Mouse (Mus musculus): ENCODE data around the gene Olig1. TPM values are rescaled to one million over a fixed set of nuclear protein-coding genes. Genes with fewer than 3 reads are reported as not detected.

Olig1 gene
- 79.2 and 81.5 TPM in 2 replicates for polyA plus RNA-seq (2015; fragmentation: Nextera tagmentation; extraction: Ambion mirVana)

DNA sequence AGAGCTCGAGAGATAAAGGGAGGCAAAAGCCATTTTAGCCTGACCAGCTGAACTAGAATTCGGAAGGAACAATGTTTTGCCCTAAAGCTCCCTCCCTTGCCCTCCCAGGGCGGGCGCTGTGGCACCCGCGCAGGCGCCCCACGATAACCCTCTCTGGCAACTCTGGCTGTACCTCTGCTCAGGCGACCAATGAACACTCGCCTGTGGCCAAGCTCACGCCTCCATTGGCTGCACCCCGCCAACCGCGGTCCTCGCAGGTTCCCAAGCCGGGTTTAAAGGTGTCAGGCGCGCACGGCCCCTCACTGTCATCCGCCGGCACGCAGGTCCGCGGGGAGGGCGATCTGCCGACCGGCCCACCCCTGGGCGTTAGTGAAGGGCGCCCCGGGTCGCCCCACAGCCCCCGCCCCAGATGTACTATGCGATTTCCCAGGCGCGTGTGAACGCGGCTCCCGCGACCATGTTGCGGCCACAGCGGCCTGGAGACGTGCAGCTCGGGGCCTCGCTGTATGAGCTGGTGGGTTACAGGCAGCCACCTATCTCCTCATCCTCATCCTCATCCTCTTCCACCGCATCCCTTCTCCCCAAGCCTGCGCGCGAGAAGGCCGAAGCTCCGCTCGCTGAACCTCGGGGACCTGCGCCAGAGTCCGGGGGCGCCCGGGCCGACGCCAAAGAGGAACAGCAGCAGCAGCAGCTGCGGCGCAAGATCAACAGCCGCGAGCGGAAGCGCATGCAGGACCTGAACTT is at the start of gene Olig1:
Gene Olig1 (plus strand): TSS at position 305 of the 744 bp plus-strand sequence.
- Histone ChIP-seq H3K9ac (peak within 1 kb of the TSS; percentile 35), H3K4me2 (peak within 1 kb of the TSS; percentile 95), H3K36me3 (replicated peaks) (no peaks in the 10 kb centered on the region), H3K4me3 (peak within 1 kb of the TSS; percentile 54), H3K27ac (no peak within 1 kb of the TSS), H3K4me1 (peaks cover 28% of the 10 kb centered on the region), H3K27me3 (replicated peaks) (peaks cover 90% of the 10 kb centered on the region), H3K9me3 (no peaks in the 10 kb centered on the region)
- ATAC-seq (replicated peaks), result peak; percentile 95
- WGBS, result under 1% methylated on average over 64 of the region's 64 CpGs

DNA sequence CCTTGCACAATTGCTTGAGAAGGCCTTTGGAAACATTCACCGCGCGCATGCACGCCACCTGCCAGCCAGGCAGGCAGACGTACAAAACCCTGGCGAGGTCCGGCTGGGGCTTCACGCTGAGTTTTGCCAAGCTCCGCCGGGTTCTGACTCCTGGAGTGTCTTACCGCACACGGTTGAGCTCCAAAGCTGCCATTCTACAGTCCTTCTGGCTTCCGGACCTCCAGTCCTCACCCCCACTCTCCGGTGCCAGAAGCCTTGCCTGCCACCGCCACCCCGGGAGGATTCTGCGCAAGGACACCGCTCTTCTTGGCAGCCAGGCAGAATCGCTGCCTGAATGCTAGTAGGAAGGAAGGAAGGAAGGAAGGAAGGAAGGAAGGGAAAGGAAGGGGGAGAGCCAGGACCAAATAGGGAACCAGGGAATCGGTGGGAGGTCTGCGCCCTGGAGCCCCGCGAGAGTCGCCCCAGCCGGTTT is 47.4 kb upstream of the Olig1 start:
- ATAC-seq (replicated peaks), result no peak
- peaks cover 55% of the 10 kb centered on the region for H3K4me1 ChIP-seq
- peak overlapping the region; percentile 14; the same call in 1 of the 2 replicates for H3K9ac ChIP-seq

DNA sequence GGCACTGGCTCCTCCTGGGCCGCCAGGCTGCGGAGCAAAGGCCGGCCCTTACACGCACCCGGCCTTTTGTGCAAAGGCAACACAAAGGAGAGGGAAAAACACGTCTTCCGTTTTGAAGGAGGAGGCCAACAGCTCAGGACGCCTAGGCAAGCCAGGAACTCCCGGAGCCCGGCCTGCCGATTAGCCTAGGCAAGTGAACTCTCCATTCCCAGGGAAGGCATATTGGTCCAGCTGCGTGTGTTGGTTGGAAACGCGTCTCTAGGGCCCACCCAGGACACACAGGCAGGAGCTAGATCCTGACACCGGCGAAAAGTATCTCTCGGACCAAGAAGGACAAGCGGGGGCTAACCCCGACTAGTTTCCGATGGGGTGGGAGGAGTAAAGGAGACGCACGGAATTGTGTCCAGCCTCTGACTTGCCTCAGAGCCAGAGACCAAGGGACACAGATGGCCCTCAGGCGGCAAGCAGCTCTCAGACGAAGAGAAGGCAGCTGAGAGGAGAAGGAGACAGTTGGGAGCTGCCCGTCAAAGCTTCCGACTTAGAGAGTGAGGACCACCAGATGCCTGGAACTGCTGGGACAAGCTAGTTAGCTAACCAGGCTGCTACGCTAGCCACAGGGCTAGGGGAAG is 46.8 kb upstream of the Olig1 start:
- Histone ChIP-seq H3K4me3 (peak overlapping the region; percentile 21), H3K4me1 (peaks cover 55% of the 10 kb centered on the region), H3K4me2 (peak overlapping the region; percentile 40), H3K9me3 (no peaks in the 10 kb centered on the region), H3K36me3 (replicated peaks) (no peaks in the 10 kb centered on the region), H3K27me3 (replicated peaks) (peaks cover 90% of the 10 kb centered on the region), H3K9ac (no peak overlapping the region), H3K27ac (peak overlapping the region; percentile 35; the same call in 1 of the 2 replicates)
- 0 out of 2 replicates have a peak, but pooled peaks have one; percentile 13 for ATAC-seq (replicated peaks)
- WGBS, result under 1% methylated on average over 27 of the region's 27 CpGs

More for the DNA sequence above, 47.4 kb upstream of the Olig1 start:
- peak overlapping the region; percentile 40 for H3K4me2 ChIP-seq
- peak overlapping the region; percentile 21 for H3K4me3 ChIP-seq
- peaks cover 89% of the 10 kb centered on the region for H3K27me3 ChIP-seq (replicated peaks)
- no peaks in the 10 kb centered on the region for H3K9me3 ChIP-seq
- WGBS, result under 1% methylated on average over 25 of the region's 25 CpGs
- no peaks in the 10 kb centered on the region for H3K36me3 ChIP-seq (replicated peaks)
- peak overlapping the region; percentile 35; the same call in 1 of the 2 replicates for H3K27ac ChIP-seq

DNA sequence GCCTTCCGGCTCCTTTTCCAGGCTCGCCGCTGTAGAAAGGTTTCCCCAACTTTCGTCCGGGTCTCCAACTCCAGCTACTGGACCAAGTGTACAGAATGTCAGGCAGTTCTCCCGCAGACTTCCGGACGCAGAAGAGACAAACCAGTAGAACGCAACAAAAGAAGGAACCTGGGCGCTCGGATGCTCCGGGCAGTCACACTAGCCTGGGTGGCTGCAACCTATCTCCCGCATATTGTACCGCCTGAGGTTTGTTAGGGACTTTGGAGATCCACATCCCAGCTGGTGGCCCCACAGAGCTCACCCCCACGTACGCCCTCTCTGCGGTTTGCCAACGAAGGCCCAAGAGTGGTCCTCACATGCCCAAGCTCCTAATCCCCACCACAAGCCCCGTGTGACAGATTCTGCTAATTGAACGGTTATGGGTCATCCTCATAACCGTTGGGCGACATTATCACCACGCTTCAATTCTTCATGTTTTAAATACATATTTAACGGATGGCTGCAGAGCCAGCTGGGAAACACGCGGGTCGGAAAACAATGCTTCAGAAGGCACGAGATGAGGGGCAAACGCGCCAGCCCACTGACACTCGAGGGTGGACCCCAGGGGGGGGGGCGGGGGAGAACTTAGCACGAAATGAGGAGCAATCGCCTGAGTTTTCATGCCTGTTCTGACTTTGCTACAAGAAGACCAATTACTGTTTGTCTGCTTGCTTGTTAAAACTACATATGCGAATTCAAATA is 46.1 kb upstream of the Olig1 start:
- Histone ChIP-seq H3K36me3 (replicated peaks) (no peaks in the 10 kb centered on the region), H3K9ac (no peak overlapping the region), H3K27ac (0 out of 2 replicates have a peak overlapping the region, but pooled peaks have one; percentile 2), H3K4me3 (peak overlapping the region; percentile 21), H3K27me3 (replicated peaks) (peaks cover 86% of the 10 kb centered on the region), H3K4me2 (peak overlapping the region; percentile 26; the same call in 1 of the 2 replicates), H3K4me1 (peaks cover 55% of the 10 kb centered on the region), H3K9me3 (no peaks in the 10 kb centered on the region)
- WGBS, result under 1% methylated on average over 35 of the region's 35 CpGs
- no peak for ATAC-seq (replicated peaks)

GRCm38 (mm10) chr16:91224068-91224402 is 45.5 kb upstream of the Olig1 start:
- H3K9ac ChIP-seq, result no peak overlapping the region
- peaks cover 84% of the 10 kb centered on the region for H3K27me3 ChIP-seq (replicated peaks)
- no peak for ATAC-seq (replicated peaks)
- no peak overlapping the region for H3K27ac ChIP-seq
- H3K4me2 ChIP-seq, result peak overlapping the region; percentile 26; the same call in 1 of the 2 replicates
- H3K4me1 ChIP-seq, result peaks cover 55% of the 10 kb centered on the region
- no peak overlapping the region for H3K4me3 ChIP-seq
- 6% methylated on average over 10 of the region's 10 CpGs for WGBS
- no peaks in the 10 kb centered on the region for H3K9me3 ChIP-seq
- no peaks in the 10 kb centered on the region for H3K36me3 ChIP-seq (replicated peaks)

- no peak for ATAC-seq (replicated peaks)
- Histone ChIP-seq H3K27me3 (replicated peaks) (peaks cover 86% of the 10 kb centered on the region), H3K27ac (no peak overlapping the region; the same call in 1 of the 2 replicates), H3K4me1 (peaks cover 55% of the 10 kb centered on the region), H3K36me3 (replicated peaks) (no peaks in the 10 kb centered on the region), H3K4me3 (peak overlapping the region; percentile 25), H3K4me2 (peak overlapping the region; percentile 46), H3K9me3 (no peaks in the 10 kb centered on the region), H3K9ac (no peak overlapping the region)
- 2% methylated on average over 26 of the region's 26 CpGs for WGBS
Measured at GRCm38 (mm10) chr16:91224481-91225232, 44.9 kb upstream of the Olig1 start.

DNA sequence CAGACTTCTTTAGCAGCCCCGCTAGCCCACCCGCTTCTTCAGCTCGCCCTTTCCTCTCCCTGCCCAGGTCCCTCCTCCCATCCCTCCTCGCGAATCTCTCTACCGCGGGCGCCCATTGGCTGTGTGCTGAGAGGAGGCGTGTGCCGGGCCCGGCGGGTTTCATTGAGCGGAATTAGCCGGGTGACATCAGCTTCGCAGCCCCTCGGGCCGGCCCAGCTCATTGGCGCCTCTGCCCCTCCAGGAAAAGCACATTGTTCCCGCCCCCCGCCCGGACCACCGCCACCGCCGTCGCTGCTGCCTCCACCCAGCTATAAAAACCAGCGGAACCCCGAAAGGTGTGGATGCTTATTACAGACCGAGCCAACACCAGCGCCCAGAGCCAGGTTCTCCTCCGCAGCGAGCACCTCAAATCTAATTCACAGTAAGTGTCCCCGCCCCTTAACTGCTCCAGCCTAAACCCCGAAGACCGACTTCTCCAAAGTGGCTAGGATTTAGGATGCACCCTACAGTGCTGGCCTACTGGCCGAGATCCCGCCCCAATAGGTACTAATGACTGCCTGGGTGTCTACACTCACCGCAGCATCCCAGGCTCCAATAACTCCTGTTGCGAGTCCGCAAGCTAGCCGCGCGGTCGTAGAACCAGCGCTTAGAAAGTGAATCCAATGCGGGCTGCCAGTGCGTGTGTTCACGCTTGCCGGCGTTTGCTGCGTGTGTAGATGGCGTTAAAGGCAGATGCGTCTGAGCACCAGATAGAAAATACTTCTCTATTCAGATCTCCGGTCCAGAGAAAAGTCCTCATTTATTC is 44.1 kb upstream of the Olig1 start, which contains the start of gene Olig2:
Gene Olig2 (plus strand): TSS at position 225 of the 805 bp plus-strand sequence.
- H3K27me3 ChIP-seq (replicated peaks), result peaks cover 85% of the 10 kb centered on the region
- peak; percentile 77 for ATAC-seq (replicated peaks)
- peak within 1 kb of the TSS; percentile 46 for H3K4me2 ChIP-seq
- H3K4me3 ChIP-seq, result peak within 1 kb of the TSS; percentile 25
- no peaks in the 10 kb centered on the region for H3K36me3 ChIP-seq (replicated peaks)
- no peak within 1 kb of the TSS; the same call in 1 of the 2 replicates for H3K27ac ChIP-seq
- no peaks in the 10 kb centered on the region for H3K9me3 ChIP-seq
- under 1% methylated on average over 52 of the region's 53 CpGs for WGBS
- peaks cover 47% of the 10 kb centered on the region for H3K4me1 ChIP-seq
- H3K9ac ChIP-seq, result no peak within 1 kb of the TSS

DNA sequence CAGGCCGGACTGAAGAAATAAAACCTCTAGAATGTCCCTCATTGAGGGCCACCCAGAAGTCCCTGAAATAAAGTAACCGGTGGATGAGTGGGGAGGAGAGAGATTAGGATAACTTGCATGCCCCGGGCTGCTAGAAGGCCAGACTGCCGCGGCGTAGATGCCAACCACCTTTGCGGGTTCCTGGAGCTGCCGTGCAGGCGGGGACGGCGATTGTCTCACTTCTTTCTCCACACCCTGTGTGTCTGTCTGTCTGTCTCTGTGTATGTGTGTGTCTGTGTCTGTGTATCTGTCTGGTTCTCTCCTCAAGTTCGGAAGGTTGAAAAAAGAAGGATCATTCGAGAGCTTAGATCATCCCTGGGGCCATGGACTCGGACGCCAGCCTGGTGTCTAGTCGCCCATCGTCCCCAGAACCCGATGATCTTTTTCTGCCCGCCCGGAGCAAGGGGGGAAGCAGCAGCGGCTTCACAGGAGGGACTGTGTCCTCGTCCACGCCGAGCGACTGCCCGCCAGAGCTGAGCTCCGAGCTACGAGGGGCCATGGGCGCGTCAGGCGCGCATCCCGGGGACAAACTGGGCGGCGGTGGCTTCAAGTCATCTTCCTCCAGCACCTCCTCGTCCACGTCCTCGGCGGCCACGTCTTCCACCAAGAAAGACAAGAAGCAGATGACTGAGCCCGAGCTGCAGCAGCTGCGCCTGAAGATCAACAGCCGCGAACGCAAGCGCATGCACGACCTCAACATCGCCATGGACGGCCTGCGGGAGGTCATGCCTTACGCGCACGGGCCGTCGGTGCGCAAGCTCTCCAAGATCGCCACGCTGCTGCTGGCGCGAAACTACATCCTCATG is 43.3 kb upstream of the Olig1 start:
- under 1% methylated on average over 60 of the region's 60 CpGs for WGBS
- Histone ChIP-seq H3K27ac (no peak overlapping the region), H3K27me3 (replicated peaks) (peaks cover 85% of the 10 kb centered on the region), H3K36me3 (replicated peaks) (no peaks in the 10 kb centered on the region), H3K4me1 (peaks cover 46% of the 10 kb centered on the region), H3K9me3 (no peaks in the 10 kb centered on the region), H3K4me2 (peak overlapping the region; percentile 46), H3K9ac (no peak overlapping the region), H3K4me3 (peak overlapping the region; percentile 25)
- no peak for ATAC-seq (replicated peaks)

- Histone ChIP-seq H3K9ac (no peak overlapping the region), H3K36me3 (replicated peaks) (no peaks in the 10 kb centered on the region), H3K27ac (no peak overlapping the region), H3K4me2 (peak overlapping the region; percentile 46), H3K27me3 (replicated peaks) (peaks cover 85% of the 10 kb centered on the region), H3K4me3 (peak overlapping the region; percentile 25), H3K4me1 (peaks cover 42% of the 10 kb centered on the region), H3K9me3 (no peaks in the 10 kb centered on the region)
- WGBS, result under 1% methylated on average over 71 of the region's 85 CpGs
- no peak for ATAC-seq (replicated peaks)
Measured at GRCm38 (mm10) chr16:91226883-91227759, 42.5 kb upstream of the Olig1 start.

- Histone ChIP-seq H3K4me2 (no peak overlapping the region), H3K27ac (no peak overlapping the region), H3K4me1 (peaks cover 42% of the 10 kb centered on the region), H3K9ac (no peak overlapping the region), H3K9me3 (no peaks in the 10 kb centered on the region), H3K4me3 (peak overlapping the region; percentile 25), H3K27me3 (replicated peaks) (peaks cover 84% of the 10 kb centered on the region), H3K36me3 (replicated peaks) (no peaks in the 10 kb centered on the region)
- WGBS, result 0% methylated on average over 6 of the region's 6 CpGs
- no peak for ATAC-seq (replicated peaks)
Measured at GRCm38 (mm10) chr16:91227760-91228043, 41.9 kb upstream of the Olig1 start.

All from midbrain, embryonic 15.5 days (tissue).